Mouse (Mus musculus) spleen, postnatal 10 days (tissue): ENCODE results near the gene Ppard.
A peak's percentile ranks its signal among the peaks of the same experiment; 100 is the strongest.
"Not testable (repeated sequence)": the region's sequence is repeated elsewhere in the genome, so short reads cannot be mapped to it uniquely, and the experiment has no call there.

Experiments
- DNase-seq, 2 experiments: peaks; one replicate each; pipeline ENCODE4 v3.0.0; 2021 to 2022; ENCODE audit warnings: low spot score in 2 of 2

Gene Ppard

GRCm38 (mm10) chr17:28232475-28233060 lies at the start of gene Ppard:
Gene Ppard, plus strand, starts transcription at chr17:28232700.
- peak; percentile 97 to 99 for DNase-seq

DNA sequence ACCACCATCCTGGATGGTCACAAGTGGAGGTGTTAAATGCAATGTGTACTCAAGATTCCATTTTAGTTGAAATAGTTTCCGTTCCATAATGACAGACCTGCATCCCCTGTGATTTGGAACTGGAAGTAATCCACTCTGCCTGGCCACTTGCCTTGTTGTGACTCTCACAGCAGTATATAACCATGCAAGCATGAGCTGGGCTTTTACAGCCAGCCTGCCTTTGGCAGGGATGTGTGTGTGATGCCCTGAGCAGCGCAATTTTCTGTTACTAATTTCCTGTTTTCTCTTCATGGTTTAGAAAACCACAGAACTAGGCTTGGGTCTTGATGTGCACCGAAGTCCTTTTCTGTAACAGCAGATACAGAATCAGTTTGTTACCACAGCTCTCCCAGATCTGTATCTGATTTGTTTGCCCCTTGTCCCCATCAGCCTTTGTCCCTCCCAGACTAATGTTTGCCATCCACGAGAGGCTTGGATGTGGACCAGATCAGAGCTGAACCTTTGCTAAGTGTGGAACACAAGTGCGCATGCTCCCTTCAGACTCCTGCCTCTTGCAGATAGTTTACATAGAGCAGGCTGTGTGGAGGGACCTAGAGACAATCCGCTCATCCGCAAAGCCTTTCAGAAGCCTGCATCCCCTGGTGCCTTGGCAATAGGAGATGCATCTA lies 47.4 kb upstream of the Ppard start:
- no peak for DNase-seq

DNA sequence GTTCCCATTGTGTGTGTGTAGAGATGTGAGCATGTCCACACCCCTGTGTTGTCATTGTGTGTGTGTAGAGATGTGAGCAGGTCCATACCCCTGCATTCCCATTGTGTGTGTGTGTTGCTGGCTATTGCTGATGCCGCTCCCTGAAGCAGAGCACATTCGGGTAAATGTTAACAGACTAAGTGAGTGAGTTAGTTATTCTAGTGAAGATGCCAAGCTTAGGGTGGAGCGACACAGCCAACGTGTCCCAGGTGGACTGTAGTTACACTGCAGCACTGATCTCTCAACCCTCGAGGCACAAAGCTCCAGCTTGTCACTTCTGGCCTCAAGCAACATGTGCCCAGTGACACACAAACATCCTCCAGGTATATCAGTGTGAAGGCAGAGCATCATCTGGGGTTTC lies 44.2 kb upstream of the Ppard start:
- DNase-seq, result no peak

DNA sequence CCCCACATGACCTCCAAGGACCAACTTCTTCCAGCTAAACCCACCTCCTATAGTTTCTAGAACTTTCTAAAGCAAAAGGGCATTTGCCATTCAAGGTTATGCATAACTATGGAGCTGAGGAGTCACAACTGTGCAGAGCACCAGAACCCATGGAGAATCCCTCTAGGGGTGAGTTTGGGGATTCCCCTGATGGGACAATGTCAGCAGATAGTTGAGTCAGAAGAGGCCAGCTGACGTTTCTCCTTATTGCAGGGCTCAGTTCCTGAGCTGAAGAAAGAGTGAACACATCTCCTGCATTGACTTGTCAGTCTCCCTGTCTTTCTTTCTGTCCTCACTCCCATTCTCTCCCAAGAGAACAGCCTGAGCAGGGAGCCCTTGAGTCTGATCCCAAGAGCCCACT lies 39.7 kb upstream of the Ppard start:
- no peak for DNase-seq

DNA sequence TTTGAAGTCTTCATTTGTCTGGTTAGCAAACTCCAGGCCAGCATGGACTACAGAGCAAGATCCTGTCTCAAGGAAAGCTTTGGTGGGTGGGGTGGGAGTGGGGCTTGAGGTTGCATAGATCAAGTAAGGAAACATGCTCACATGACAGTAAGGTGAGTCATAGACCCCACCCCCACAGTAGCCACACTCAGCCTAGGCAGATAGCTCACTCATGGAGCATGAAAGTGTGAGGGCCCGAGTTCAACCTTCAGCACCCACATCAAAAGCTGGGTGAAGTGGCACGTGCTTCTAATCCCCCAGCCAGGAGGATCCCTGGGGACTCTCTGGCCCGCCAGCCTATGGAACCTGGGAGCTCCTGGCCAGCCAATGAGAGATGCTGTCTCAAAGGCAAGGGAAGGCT lies 38.9 kb upstream of the Ppard start:
- DNase-seq, result no peak

- no peak for DNase-seq
Observed at GRCm38 (mm10) chr17:28195033-28195432, 37.5 kb upstream of the Ppard start.

DNA sequence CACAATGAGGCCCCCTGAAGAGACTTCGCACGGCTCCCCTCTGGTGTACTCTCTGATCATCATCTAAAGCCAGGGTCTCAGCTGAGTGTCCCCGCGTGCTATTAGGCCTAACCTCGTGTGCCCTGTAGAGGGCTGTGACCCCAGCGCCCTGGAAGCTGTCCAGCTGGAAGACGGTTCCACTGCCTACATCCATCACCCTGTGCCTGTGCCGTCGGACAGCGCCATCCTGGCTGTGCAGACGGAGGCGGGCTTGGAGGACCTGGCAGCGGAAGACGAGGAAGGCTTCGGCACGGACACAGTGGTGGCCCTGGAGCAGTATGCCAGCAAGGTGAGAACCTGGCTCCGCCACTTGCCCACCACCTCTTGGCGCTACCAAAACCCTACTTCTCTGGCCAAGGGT lies 34.9 kb upstream of the Ppard start:
- no peak for DNase-seq

DNA sequence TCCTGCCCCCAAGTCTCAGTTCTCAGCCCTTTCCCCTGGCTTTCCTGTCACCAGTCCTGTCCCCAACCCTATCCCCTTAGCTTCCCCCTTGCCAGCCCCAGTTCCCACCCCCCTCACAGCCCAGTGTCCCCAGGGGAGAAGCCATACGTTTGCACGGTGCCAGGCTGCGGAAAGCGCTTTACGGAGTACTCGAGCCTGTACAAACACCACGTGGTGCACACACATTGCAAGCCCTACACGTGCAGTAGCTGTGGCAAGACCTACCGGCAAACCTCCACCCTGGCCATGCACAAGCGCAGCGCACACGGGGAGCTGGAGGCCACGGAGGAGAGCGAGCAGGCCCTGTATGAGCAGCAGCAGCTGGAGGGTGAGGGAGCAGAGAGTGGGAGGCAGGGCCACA lies 30.5 kb upstream of the Ppard start:
- DNase-seq, result no peak

DNA sequence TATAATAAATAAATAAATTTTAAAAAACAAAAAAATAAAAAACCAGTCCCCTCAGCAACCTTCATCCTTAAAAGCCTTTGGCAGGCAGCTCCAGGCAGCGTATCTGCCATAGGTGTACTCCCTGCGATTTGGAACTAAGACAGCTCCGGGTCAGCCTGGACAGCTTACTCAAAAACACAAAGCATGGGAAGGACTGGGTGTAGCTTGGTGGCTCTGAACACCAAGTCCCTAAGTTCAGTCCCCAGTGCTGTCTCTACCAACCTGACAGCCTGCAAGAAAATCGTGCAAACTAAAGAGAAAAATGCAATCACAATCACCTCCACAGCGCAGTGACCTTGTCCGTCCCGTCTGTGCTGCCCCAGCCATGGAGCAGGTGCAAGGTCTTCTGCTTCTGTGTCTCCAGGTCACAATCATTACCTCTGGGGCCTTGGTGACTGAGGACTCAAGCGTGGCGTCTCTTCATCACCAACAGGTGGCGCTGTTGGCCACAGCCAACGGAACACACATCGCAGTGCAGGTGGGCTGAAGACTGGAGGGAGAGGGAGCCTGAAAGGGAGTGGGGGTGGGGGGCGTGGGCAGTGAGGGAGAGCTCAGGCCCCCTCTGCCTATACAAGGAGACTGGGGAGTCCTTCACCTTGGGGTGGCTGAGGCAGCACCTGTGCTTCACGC lies 28.3 kb upstream of the Ppard start:
- peak; percentile 50 to 76 for DNase-seq

DNA sequence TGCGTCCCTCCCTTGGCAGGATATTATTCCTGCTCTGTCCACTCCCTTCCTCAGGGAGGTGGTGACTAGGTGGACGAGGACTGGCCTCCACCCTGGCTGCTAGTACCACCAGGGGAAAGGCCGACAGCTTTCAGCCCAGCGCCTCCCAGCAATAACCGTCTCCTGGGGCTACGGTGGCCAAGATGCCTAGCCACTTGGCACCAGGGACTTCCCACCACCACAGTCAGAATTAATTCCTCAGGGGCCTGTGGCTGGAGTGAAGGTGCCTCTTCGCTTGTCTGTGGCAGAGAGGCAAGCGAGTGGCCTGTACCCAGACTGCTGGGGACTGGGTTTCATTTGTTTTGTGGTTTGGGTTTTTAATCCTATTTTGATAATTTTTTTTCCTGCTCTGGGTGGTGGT lies 27.1 kb upstream of the Ppard start:
- no peak for DNase-seq

GRCm38 (mm10) chr17:28207092-28207491 lies 25.4 kb upstream of the Ppard start:
- peak in 1 of 2 experiments; percentile 41 for DNase-seq

- DNase-seq, result peak; percentile 59 to 80
Observed at GRCm38 (mm10) chr17:28207591-28208313, 24.7 kb upstream of the Ppard start, which contains the start of gene Def6. Gene Def6, plus strand, starts transcription at chr17:28207778.

GRCm38 (mm10) chr17:28208314-28208612 lies 24.2 kb upstream of the Ppard start:
- DNase-seq, result no peak

- no peak for DNase-seq
Observed at GRCm38 (mm10) chr17:28209457-28210110, 22.9 kb upstream of the Ppard start.

DNA sequence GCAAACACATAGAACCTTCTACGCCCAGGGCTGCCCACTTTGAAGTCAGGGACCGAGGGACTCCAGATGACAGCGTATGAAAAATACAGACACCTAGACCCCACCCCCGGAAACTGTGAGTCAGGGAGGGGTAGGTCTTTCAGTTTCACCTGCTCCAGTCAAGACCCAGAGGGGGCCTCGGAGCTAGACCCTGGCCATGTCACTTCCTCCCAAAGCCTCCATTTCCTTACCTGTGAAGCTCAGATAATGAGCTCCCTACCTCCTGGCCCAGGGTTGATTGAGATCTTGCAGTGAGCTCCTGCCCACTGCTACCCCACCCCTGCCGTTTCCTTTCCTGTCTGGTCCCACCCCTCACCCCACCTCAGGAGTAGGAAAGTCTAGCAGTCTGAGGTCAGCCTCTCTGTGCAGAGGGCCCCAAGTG lies 20.6 kb upstream of the Ppard start:
- DNase-seq, result peak in 1 of 2 experiments; percentile 68

DNA sequence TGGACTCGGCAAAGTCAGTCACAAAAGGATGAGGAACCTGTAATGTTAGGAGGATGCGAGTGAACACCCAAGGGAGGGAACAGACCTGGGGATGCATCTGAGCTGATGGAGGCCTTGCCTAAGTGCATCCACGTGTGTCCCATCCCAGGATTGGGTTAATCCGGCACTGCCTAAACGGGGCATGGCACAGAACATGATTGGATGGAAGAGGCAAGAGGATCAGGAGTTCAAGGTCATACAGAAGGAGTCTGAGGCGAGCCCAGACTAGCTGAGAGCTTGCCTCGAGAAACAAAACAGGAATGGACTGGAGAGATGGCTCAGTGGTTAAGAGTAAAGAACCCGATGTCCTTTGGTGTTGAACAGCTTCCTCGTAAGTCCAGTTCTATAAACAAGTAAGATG lies 20.1 kb upstream of the Ppard start:
- DNase-seq, result no peak

GRCm38 (mm10) chr17:28213236-28213635 lies 19.3 kb upstream of the Ppard start:
- peak in 1 of 2 experiments; percentile 71 for DNase-seq

DNA sequence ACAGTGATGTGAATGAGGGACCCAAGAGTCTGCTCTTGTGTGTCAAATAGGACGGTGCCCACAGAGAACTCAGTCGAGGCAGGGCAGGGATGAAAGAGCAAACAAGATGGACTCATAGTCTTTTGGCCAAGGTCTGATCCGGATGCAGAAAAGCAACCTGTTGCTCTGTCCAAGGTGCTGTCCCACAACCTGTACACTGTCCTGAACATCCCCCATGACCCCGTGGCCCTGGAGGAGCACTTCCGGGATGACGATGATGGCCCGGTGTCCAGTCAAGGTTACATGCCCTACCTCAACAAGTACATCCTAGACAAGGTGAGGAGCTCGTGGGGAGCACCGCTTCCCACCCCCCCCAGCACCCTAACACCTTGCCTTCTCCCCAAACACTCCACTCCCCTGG lies 15.7 kb upstream of the Ppard start:
- no peak for DNase-seq

DNA sequence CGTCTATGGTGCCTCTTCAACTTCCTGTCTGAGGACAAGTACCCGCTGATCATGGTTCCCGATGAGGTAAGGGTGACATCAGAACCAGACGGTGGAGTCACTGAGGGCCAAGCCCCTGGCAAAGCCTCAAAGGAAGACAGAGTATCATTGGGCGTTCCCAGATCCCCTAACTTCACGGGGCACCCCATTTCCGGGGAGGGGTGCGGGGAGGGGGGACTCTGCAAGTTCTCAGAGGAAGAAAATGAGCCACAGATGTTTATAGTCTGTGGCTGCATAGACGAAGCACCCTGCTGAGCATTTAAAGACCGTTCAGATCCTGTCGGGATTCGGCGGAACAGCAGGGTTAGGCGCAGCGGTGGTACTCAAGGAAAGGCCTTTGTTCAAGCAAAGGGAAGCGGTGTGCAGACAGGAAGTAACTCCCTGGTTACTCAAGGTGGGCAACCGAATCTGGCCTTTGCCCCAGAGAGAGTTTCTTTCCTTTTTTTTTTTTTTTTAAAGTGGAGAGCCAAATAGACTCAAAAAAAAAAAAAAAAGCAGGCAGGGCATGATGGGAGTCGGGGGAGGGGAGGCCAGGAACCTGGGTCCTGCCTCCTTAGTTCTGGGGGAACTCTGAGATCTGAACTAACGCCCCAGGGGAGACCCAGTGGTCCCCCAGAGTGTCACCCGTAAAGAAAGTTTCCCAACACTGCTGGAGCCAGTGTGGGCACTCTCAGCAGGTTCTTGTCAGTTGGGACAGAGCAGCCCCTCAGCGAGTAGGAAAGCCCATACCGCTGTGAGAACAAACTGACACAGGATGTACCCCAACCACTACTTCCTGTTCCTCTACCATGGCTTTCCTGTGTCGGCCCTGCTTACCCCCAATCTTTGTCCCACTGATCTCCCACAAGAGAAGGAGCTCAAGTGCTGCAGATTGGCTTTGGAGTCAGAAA lies 14.5 kb upstream of the Ppard start:
- peak; percentile 28 to 50 for DNase-seq

GRCm38 (mm10) chr17:28222463-28222862 lies 10.0 kb upstream of the Ppard start:
- DNase-seq, result not testable (repeated sequence)
